Comparison of ENCODE assay signal across 8 mouse cellular contexts in genomic region chr5:149524242-149524858, GRCm38 (mm10). TPM values are rescaled to one million over a fixed set of nuclear protein-coding genes. Genes with fewer than 3 reads are reported as not detected.
DNase-seq lines count a peak whose midpoint lies in the region; ATAC-seq and TF ChIP-seq lines count a peak whose summit lies in the region.

No protein-coding gene starts in this region.

- peak overlapping the region; percentile 7; the same call in 1 of the 2 replicates for H3K4me3 ChIP-seq in forebrain, embryonic 10.5 days
- peak overlapping the region; percentile 5 to 12; a peak in 3 of 4 replicates for H3K4me3 ChIP-seq in heart, embryonic 14.5 days (ENCODE audit: control insufficient read depth in 1 of 2, insufficient read depth in 1 of 2, low read depth in 1 of 2, low read length in 2 of 2)
- no peak overlapping the region for H3K4me3 ChIP-seq in liver, embryonic 13.5 days (replicated peaks)
- H3K4me3 ChIP-seq in neural tube, embryonic 11.5 days (ENCODE audit: low read depth, low read length): no peak overlapping the region
- H3K4me3 ChIP-seq in stomach, postnatal 0 days (ENCODE audit: low read depth, low read length): no peak overlapping the region

- DNase-seq in c-Kit-negative CD71-positive TER-119-positive erythroid progenitor cells, embryonic 14.5 days (ENCODE audit: low read depth, low spot score): peak; percentile 19
- DNase-seq in forebrain, embryonic 10.5 days (ENCODE audit: extremely low spot score, low spot score): peak; percentile 81
- peak; percentile 86 for DNase-seq in kidney, postnatal 10 days
- DNase-seq in liver, embryonic 13.5 days: peak; percentile 38
- peak; percentile 84 for DNase-seq in neural tube, embryonic 11.5 days (ENCODE audit: low spot score)
- peak; percentile 78 for DNase-seq in stomach, postnatal 0 days (ENCODE audit: low spot score)

- H3K27me3 ChIP-seq in forebrain, embryonic 10.5 days (ENCODE audit: poor library complexity, severe bottlenecking): peaks cover 18% of the 10 kb centered on the region
- peaks cover 14% of the 10 kb centered on the region for H3K27me3 ChIP-seq in heart, embryonic 14.5 days (ENCODE audit: control insufficient read depth, insufficient read depth, low read length)
- peaks cover 13% of the 10 kb centered on the region; the same call in 1 of the 2 replicates for H3K27me3 ChIP-seq in liver, embryonic 13.5 days
- H3K27me3 ChIP-seq in neural tube, embryonic 11.5 days (ENCODE audit: control insufficient read depth, insufficient read depth, low read length): no peaks in the 10 kb centered on the region
- no peaks in the 10 kb centered on the region for H3K27me3 ChIP-seq in stomach, postnatal 0 days (ENCODE audit: control insufficient read depth, insufficient read depth, low read length)

- H3K36me3 ChIP-seq in forebrain, embryonic 10.5 days (replicated peaks): no peaks in the 10 kb centered on the region
- H3K36me3 ChIP-seq in heart, embryonic 14.5 days (ENCODE audit: control insufficient read depth, insufficient read depth, low read length): no peaks in the 10 kb centered on the region
- no peaks in the 10 kb centered on the region for H3K36me3 ChIP-seq in liver, embryonic 13.5 days
- no peaks in the 10 kb centered on the region for H3K36me3 ChIP-seq in neural tube, embryonic 11.5 days (ENCODE audit: control insufficient read depth, insufficient read depth, low read length)
- no peaks in the 10 kb centered on the region for H3K36me3 ChIP-seq in stomach, postnatal 0 days (ENCODE audit: control insufficient read depth, insufficient read depth, low read length)

- ATAC-seq in CD4-positive, CD25-positive, alpha-beta regulatory T cell, adult 4 months: peak; percentile 53
- peak; percentile 82 for ATAC-seq in heart, embryonic 14.5 days (ENCODE audit: insufficient number of reproducible peaks, insufficient read depth, low FRiP score, low read depth)
- ATAC-seq in liver, embryonic 13.5 days (ENCODE audit: low read depth): no peak
- ATAC-seq in neural tube, embryonic 11.5 days (ENCODE audit: insufficient read depth, low FRiP score, low TSS enrichment): peak; percentile 43
- peak; percentile 74 for ATAC-seq in stomach, postnatal 0 days (ENCODE audit: low FRiP score, low TSS enrichment)

- no peak for TF ChIP-seq EP300 in stomach, postnatal 0 days (optimal IDR thresholded peaks at IDR 0.05)

- peak overlapping the region; percentile 81 for H3K27ac ChIP-seq in forebrain, embryonic 10.5 days
- peak overlapping the region; percentile 53 to 76 for H3K27ac ChIP-seq in heart, embryonic 14.5 days (replicated peaks in 1 of 2; ENCODE audit: control insufficient read depth in 1 of 2, insufficient read depth in 1 of 2, low read depth in 2 of 2, low read length in 2 of 2)
- H3K27ac ChIP-seq in liver, embryonic 13.5 days: no peak overlapping the region
- H3K27ac ChIP-seq in neural tube, embryonic 11.5 days (ENCODE audit: low read depth, low read length): no peak overlapping the region
- peak overlapping the region; percentile 53 for H3K27ac ChIP-seq in stomach, postnatal 0 days (replicated peaks)

- peak; percentile 98 for TF ChIP-seq CTCF in stomach, postnatal 0 days (IDR thresholded peaks at IDR 0.05; ENCODE audit: low read depth)

- H3K9me3 ChIP-seq in forebrain, embryonic 10.5 days: no peaks in the 10 kb centered on the region; the same call in 1 of the 2 replicates
- 0 out of 2 replicates have a peak, but pooled peaks cover 3% of the 10 kb centered on the region for H3K9me3 ChIP-seq in heart, embryonic 14.5 days (ENCODE audit: control insufficient read depth, low read length)
- no peaks in the 10 kb centered on the region for H3K9me3 ChIP-seq in liver, embryonic 13.5 days (replicated peaks)
- no peaks in the 10 kb centered on the region for H3K9me3 ChIP-seq in neural tube, embryonic 11.5 days (ENCODE audit: control insufficient read depth, low read length)
- no peaks in the 10 kb centered on the region for H3K9me3 ChIP-seq in stomach, postnatal 0 days (ENCODE audit: control insufficient read depth, low read length)

- H3K4me2 ChIP-seq in heart, embryonic 14.5 days (ENCODE audit: low read length): peak overlapping the region; percentile 59
- H3K4me2 ChIP-seq in liver, embryonic 13.5 days: no peak overlapping the region
- H3K4me2 ChIP-seq in neural tube, embryonic 11.5 days (ENCODE audit: low read depth): no peak overlapping the region
- H3K4me2 ChIP-seq in stomach, postnatal 0 days (replicated peaks; ENCODE audit: low read depth): peak overlapping the region; percentile 35

- WGBS in forebrain, embryonic 10.5 days: 36% methylated on average over 16 of the region's 16 CpGs
- WGBS in heart, embryonic 14.5 days: 12% methylated on average over 16 of the region's 16 CpGs
- WGBS in liver, embryonic 13.5 days (ENCODE audit: insufficient replicate concordance): 31% methylated on average over 16 of the region's 16 CpGs
- WGBS in neural tube, embryonic 11.5 days: 36% methylated on average over 16 of the region's 16 CpGs
- 15% methylated on average over 16 of the region's 16 CpGs for WGBS in stomach, postnatal 0 days

- H3K4me1 ChIP-seq in forebrain, embryonic 10.5 days: peaks cover 66% of the 10 kb centered on the region
- peaks cover 17 to 26% of the 10 kb centered on the region in 2 experiments for H3K4me1 ChIP-seq in heart, embryonic 14.5 days (ENCODE audit: control insufficient read depth in 2 of 2, insufficient read depth in 2 of 2, low read length in 2 of 2)
- H3K4me1 ChIP-seq in liver, embryonic 13.5 days (replicated peaks): no peaks in the 10 kb centered on the region
- H3K4me1 ChIP-seq in neural tube, embryonic 11.5 days (ENCODE audit: control insufficient read depth, insufficient read depth, low read length): peaks cover 12% of the 10 kb centered on the region; the same call in 1 of the 2 replicates
- no peaks in the 10 kb centered on the region for H3K4me1 ChIP-seq in stomach, postnatal 0 days (replicated peaks; ENCODE audit: control insufficient read depth, insufficient read depth)

- H3K9ac ChIP-seq in heart, embryonic 14.5 days (ENCODE audit: low read length): no peak overlapping the region
- H3K9ac ChIP-seq in liver, embryonic 13.5 days: no peak overlapping the region
- H3K9ac ChIP-seq in neural tube, embryonic 11.5 days (ENCODE audit: low read length): peak overlapping the region; percentile 18; the same call in 1 of the 2 replicates
- H3K9ac ChIP-seq in stomach, postnatal 0 days (ENCODE audit: low read length): no peak overlapping the region

RNA-seq across cellular contexts. Expression of gene Wdr95, which starts 4.1 kb away (rescaled TPM):
- not detected for polyA plus RNA-seq in CD4-positive, CD25-positive, alpha-beta regulatory T cell, adult 4 months (2017; shearing (Covaris generic))
- not detected in 2 replicates for polyA plus RNA-seq in forebrain, embryonic 10.5 days (2016; fragmentation: Nextera tagmentation; extraction: Ambion mirVana)
- polyA plus RNA-seq in heart, embryonic 14.5 days (2014; fragmentation: Nextera tagmentation; extraction: Ambion mirVana): not detected in 2 replicates
- not detected in 2 replicates for polyA plus RNA-seq in liver, embryonic 13.5 days (2015; fragmentation: Nextera tagmentation; extraction: Ambion mirVana)
- polyA plus RNA-seq in neural tube, embryonic 11.5 days (2014; fragmentation: Nextera tagmentation; extraction: Ambion mirVana): not detected in 2 replicates
- polyA plus RNA-seq in stomach, postnatal 0 days (2015; fragmentation: Nextera tagmentation; extraction: Ambion mirVana): not detected in 2 replicates

Comparison
In these comparisons a context has a peak if more than half of its experiments do, and no peak if none do; other contexts are left out.
1. DNase-seq: peak in every context shown above with its lines; median percentile 86 in kidney, postnatal 10 days; 84 in neural tube, embryonic 11.5 days; 81 in forebrain, embryonic 10.5 days; 78 in stomach, postnatal 0 days; 38 in liver, embryonic 13.5 days; 19 in c-Kit-negative CD71-positive TER-119-positive erythroid progenitor cells, embryonic 14.5 days.
2. H3K27ac ChIP-seq: peak in forebrain, embryonic 10.5 days (single experiment), heart, embryonic 14.5 days (2 of 2) and stomach, postnatal 0 days (single experiment); none in liver, embryonic 13.5 days (single experiment) and neural tube, embryonic 11.5 days (single experiment).
3. H3K4me3 ChIP-seq: peak in forebrain, embryonic 10.5 days (single experiment) and heart, embryonic 14.5 days (2 of 2); none in liver, embryonic 13.5 days (single experiment), neural tube, embryonic 11.5 days (single experiment) and stomach, postnatal 0 days (single experiment).
4. H3K4me2 ChIP-seq: peak in heart, embryonic 14.5 days (single experiment) and stomach, postnatal 0 days (single experiment); none in liver, embryonic 13.5 days (single experiment) and neural tube, embryonic 11.5 days (single experiment).